Mouse (Mus musculus) heart, postnatal 0 days (tissue): ENCODE results near the gene Cyp1b1. TPM values are rescaled to one million over a fixed set of nuclear protein-coding genes. Genes with fewer than 3 reads are reported as not detected.

Experiments
- ATAC-seq: fragments of 200-750 bp; cut with Nextera tagmentation; 2 replicates; pipeline ENCODE4 v1.8.0; 2017; ENCODE audit warnings: low read depth, moderate number of reproducible peaks, moderate library complexity; ENCODE audit not compliant: insufficient read depth
- DNase-seq: peaks from one replicate; pipeline ENCODE4 v3.0.0-alpha.2; 2016; ENCODE audit warnings: low spot score
- H3K27ac ChIP-seq: fragments of 300-500 bp; sonication (generic); 2 replicates; pipeline ENCODE4 v1.5.1; 2014; ENCODE audit warnings: low read depth, mild to moderate bottlenecking
- H3K27me3 ChIP-seq: fragments of 300-500 bp; sonication (generic); 2 replicates; pipeline ENCODE4 v1.6.1; 2014; ENCODE audit warnings: low read length, mixed read lengths; ENCODE audit not compliant: control insufficient read depth, insufficient read depth
- H3K36me3 ChIP-seq: fragments of 300-500 bp; sonication (generic); replicated peaks from 2 replicates; pipeline ENCODE4 v1.6.1; 2014; ENCODE audit warnings: low read length, mixed read lengths; ENCODE audit not compliant: control insufficient read depth, insufficient read depth
- H3K4me1 ChIP-seq: fragments of 300-500 bp; sonication (generic); 2 replicates; pipeline ENCODE4 v1.6.1; 2014; ENCODE audit warnings: antibody characterized with exemption; ENCODE audit not compliant: control insufficient read depth, insufficient read depth
- H3K4me2 ChIP-seq: fragments of 300-500 bp; sonication (generic); 2 replicates; pipeline ENCODE4 v1.6.1; 2014; ENCODE audit warnings: low read depth, mild to moderate bottlenecking, low read length, moderate library complexity
- H3K4me3 ChIP-seq: fragments of 300-500 bp; sonication (generic); 2 replicates; pipeline ENCODE4 v1.5.1; 2014; ENCODE audit warnings: low read depth, low read length
- H3K9ac ChIP-seq: fragments of 300-500 bp; sonication (generic); replicated peaks from 2 replicates; pipeline ENCODE4 v1.6.1; 2014; ENCODE audit warnings: low read depth, low read length, mixed read lengths
- H3K9me3 ChIP-seq: fragments of 300-500 bp; sonication (generic); replicated peaks from 2 replicates; pipeline ENCODE4 v1.6.1; 2016; ENCODE audit warnings: low read length; ENCODE audit not compliant: control insufficient read depth
- CTCF ChIP-seq: IDR thresholded peaks from 2 replicates; pipeline ENCODE4 v1.5.1; 2016; ENCODE audit warnings: antibody characterized with exemption, control low read depth, low read depth
- EP300 ChIP-seq: IDR thresholded peaks from 2 replicates; pipeline ENCODE4 v1.6.1; 2016; ENCODE audit warnings: antibody characterized with exemption, low read depth
- WGBS: fragments of 180-500 bp; shearing (Covaris S2); extraction: QIAGEN DNeasy Blood & Tissue Kit; methylation state at CpG from one replicate; pipeline ENCODE4 v1.1.7; 2014; 5-methylcytosine and 5-hydroxymethylcytosine counted together
- polyA plus RNA-seq: library from polyadenylated mRNA; unstranded; fragments of >200 nt; fragmentation: Nextera tagmentation; extraction: Ambion mirVana; gene quantifications from 2 replicates; pipeline ENCODE4 v1.2.1, GENCODE M21; 2015
- total RNA-seq: library from RNA; depleted of rRNA; stranded (reverse); fragments of >200 nt; gene quantifications from 2 replicates; pipeline ENCODE4 v1.2.3, GENCODE M21; 2014; ENCODE audit warnings: low replicate concordance

Gene Cyp1b1
- total and polyA plus RNA-seq, 2 experiments from 2014 or later: 2.0 to 12.5 TPM

DNA sequence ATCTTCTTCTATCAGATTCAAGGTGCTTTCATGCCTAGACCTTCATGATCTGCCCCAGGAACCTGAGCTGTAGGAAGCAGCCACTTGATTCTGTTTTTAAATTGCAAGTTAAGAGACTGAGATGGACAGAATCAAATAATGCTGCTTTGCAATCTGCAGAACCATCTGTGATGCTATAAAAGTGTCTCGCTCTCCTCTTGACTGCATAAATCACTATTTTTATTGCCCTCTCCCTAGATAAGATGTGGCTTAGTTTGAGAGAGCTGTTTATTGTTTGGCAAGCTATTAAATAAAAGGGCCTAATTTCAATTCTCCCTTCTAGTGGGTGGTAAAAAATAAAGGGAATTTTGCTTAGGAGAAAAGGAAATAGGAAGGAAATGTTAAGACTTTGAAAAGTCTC lies 34.8 kb upstream of the Cyp1b1 start:
- 87% methylated on average over 1 of the region's 1 CpGs for WGBS
- ATAC-seq (no peak), DNase-seq (no peak)
- peaks cover 4% of the 10 kb centered on the region; the same call in 1 of the 2 replicates for H3K9me3 ChIP-seq
- no peaks in the 10 kb centered on the region for H3K4me1 ChIP-seq
- H3K27ac ChIP-seq: no peak overlapping the region
- H3K9ac ChIP-seq: no peak overlapping the region
- no peaks in the 10 kb centered on the region for H3K36me3 ChIP-seq
- H3K4me2 ChIP-seq: no peak overlapping the region
- H3K4me3 ChIP-seq: no peak overlapping the region
- no peak for TF ChIP-seq CTCF
- no peak for TF ChIP-seq EP300
- no peaks in the 10 kb centered on the region for H3K27me3 ChIP-seq

GRCm38 (mm10) chr17:79746954-79747353 lies 32.1 kb upstream of the Cyp1b1 start:
- no peak for DNase-seq
- no peaks in the 10 kb centered on the region for H3K4me1 ChIP-seq
- no peaks in the 10 kb centered on the region for H3K36me3 ChIP-seq
- ATAC-seq: no peak
- WGBS: 89% methylated on average over 11 of the region's 11 CpGs
- no peak overlapping the region for H3K4me3 ChIP-seq
- peaks cover 4% of the 10 kb centered on the region; the same call in 1 of the 2 replicates for H3K9me3 ChIP-seq
- no peak overlapping the region for H3K27ac ChIP-seq
- no peaks in the 10 kb centered on the region for H3K27me3 ChIP-seq
- TF ChIP-seq CTCF (no peak), EP300 (no peak)
- H3K9ac ChIP-seq: no peak overlapping the region
- no peak overlapping the region for H3K4me2 ChIP-seq

GRCm38 (mm10) chr17:79746146-79746591 lies 31.3 kb upstream of the Cyp1b1 start:
- Histone ChIP-seq H3K27me3 (no peaks in the 10 kb centered on the region), H3K4me2 (no peak overlapping the region), H3K4me3 (no peak overlapping the region), H3K27ac (no peak overlapping the region), H3K4me1 (no peaks in the 10 kb centered on the region), H3K36me3 (no peaks in the 10 kb centered on the region), H3K9me3 (peaks cover 4% of the 10 kb centered on the region; the same call in 1 of the 2 replicates), H3K9ac (no peak overlapping the region)
- ATAC-seq: peak; percentile 36
- DNase-seq: peak; percentile 39
- 28% methylated on average over 3 of the region's 3 CpGs for WGBS
- no peak for TF ChIP-seq CTCF
- TF ChIP-seq EP300: no peak

DNA sequence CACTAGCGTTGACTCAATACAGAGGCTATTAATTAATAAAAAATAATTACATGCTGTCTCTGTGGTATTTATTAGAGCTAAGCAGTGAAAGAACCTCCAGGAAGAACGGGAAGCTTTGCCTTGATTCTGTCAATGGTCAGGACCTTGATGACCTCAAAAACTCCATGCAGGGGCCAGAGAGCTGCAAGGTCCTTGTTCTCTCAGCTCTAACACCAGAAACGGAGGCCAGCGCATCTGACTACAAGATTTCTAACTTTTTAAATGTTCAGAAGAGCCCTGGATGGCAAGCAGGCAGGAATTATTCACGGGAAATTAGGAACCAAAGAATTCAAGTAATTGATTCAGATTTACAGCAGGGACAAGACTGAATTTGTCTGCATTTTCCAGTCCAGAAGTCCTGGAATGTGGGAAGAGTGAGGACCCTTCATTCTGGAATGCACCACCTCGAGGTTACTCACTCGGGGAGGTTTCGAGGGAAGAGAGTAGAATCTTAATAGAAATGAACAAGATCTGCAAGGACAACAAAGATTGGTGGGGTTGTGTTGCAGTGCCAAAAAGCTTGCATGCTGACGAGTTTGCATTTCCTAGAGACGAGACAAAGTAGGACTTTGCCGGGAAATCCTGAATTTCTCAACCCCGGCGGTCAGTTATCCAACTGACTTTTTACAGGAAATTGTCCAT lies 30.3 kb upstream of the Cyp1b1 start:
- TF ChIP-seq EP300 (no peak), CTCF (no peak)
- no peak for ATAC-seq

GRCm38 (mm10) chr17:79743507-79743906 lies 28.6 kb upstream of the Cyp1b1 start:
- WGBS: 86% methylated on average over 1 of the region's 1 CpGs
- Histone ChIP-seq H3K27ac (no peak overlapping the region), H3K36me3 (no peaks in the 10 kb centered on the region), H3K9me3 (peaks cover 4% of the 10 kb centered on the region; the same call in 1 of the 2 replicates), H3K4me3 (no peak overlapping the region), H3K27me3 (0 out of 2 replicates have a peak, but pooled peaks cover 4% of the 10 kb centered on the region), H3K4me1 (no peaks in the 10 kb centered on the region), H3K9ac (no peak overlapping the region), H3K4me2 (no peak overlapping the region)
- ATAC-seq (no peak), DNase-seq (no peak)
- TF ChIP-seq CTCF: no peak

More for the DNA sequence above, 30.3 kb upstream of the Cyp1b1 start:
- WGBS: 59% methylated on average over 13 of the region's 13 CpGs
- no peaks in the 10 kb centered on the region for H3K4me1 ChIP-seq
- no peak overlapping the region for H3K9ac ChIP-seq
- no peaks in the 10 kb centered on the region for H3K36me3 ChIP-seq
- no peak overlapping the region for H3K4me3 ChIP-seq
- peaks cover 4% of the 10 kb centered on the region; the same call in 1 of the 2 replicates for H3K9me3 ChIP-seq
- H3K27me3 ChIP-seq: no peaks in the 10 kb centered on the region
- DNase-seq: no peak
- no peak overlapping the region for H3K4me2 ChIP-seq
- H3K27ac ChIP-seq: no peak overlapping the region

DNA sequence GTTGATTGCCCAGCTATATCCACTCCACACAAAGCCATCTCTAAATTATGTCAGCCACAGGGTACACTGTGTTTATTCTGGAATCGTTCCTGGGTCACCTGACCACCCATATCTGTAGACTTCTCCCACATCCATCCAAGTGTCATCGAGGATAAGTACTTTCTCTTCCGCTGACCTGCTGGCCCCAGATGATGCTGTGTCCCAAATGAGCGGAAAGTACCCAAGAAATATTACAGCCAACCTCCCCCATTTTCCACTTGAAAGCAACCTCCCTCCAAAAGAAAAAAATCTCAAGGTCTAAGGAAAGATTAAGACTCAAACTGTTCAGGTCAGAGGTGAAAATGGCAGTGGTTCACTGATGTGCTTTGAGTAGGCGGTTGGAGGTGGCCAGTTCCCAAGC lies 27.8 kb upstream of the Cyp1b1 start:
- peaks cover 1% of the 10 kb centered on the region; the same call in 1 of the 2 replicates for H3K9me3 ChIP-seq
- TF ChIP-seq CTCF: no peak
- TF ChIP-seq EP300: no peak
- no peaks in the 10 kb centered on the region for H3K4me1 ChIP-seq
- ATAC-seq (no peak), DNase-seq (no peak)
- no peak overlapping the region for H3K27ac ChIP-seq
- 0 out of 2 replicates have a peak, but pooled peaks cover 4% of the 10 kb centered on the region for H3K27me3 ChIP-seq
- H3K4me3 ChIP-seq: no peak overlapping the region
- WGBS: 69% methylated on average over 5 of the region's 5 CpGs
- no peak overlapping the region for H3K9ac ChIP-seq
- H3K4me2 ChIP-seq: no peak overlapping the region
- H3K36me3 ChIP-seq: no peaks in the 10 kb centered on the region
